Mouse (Mus musculus) limb, embryonic 11.5 days (tissue): ENCODE data around the gene Klhl12. TPM values are rescaled to one million over a fixed set of nuclear protein-coding genes. Genes with fewer than 3 reads are reported as not detected.

Experiments
- ATAC-seq: fragments of 200-750 bp; cut with Nextera tagmentation; 2 replicates; pipeline ENCODE4 v1.8.0; 2017; ENCODE audit warnings: low read depth; ENCODE audit not compliant: insufficient number of reproducible peaks, low FRiP score, low TSS enrichment
- DNase-seq: peaks from one replicate; pipeline ENCODE4 v3.0.0-alpha.2; 2015; ENCODE audit warnings: low spot score
- H3K27ac ChIP-seq: fragments of 300-500 bp; sonication (generic); replicated peaks from 2 replicates; pipeline ENCODE4 v1.5.1; 2014; ENCODE audit warnings: low read depth, mild to moderate bottlenecking, low read length
- H3K27me3 ChIP-seq: fragments of 300-500 bp; sonication (generic); 2 replicates; pipeline ENCODE4 v1.6.1; 2014; ENCODE audit warnings: mild to moderate bottlenecking, low read length, mixed read lengths; ENCODE audit not compliant: control insufficient read depth, insufficient read depth
- H3K36me3 ChIP-seq: fragments of 300-500 bp; sonication (generic); 2 replicates; pipeline ENCODE4 v1.6.1; 2014; ENCODE audit warnings: mild to moderate bottlenecking, low read length, moderate library complexity, mixed read lengths; ENCODE audit not compliant: control insufficient read depth, insufficient read depth
- H3K4me1 ChIP-seq: fragments of 300-500 bp; sonication (generic); 2 replicates; pipeline ENCODE4 v1.6.1; 2014; ENCODE audit warnings: low read length, mixed read lengths; ENCODE audit not compliant: control insufficient read depth, insufficient read depth
- H3K4me2 ChIP-seq: fragments of 300-500 bp; sonication (generic); 2 replicates; pipeline ENCODE4 v1.6.1; 2014; ENCODE audit warnings: low read depth, mild to moderate bottlenecking, moderate library complexity; ENCODE audit not compliant: severe bottlenecking
- H3K4me3 ChIP-seq: fragments of 300-500 bp; sonication (generic); 2 replicates; pipeline ENCODE4 v1.5.1; 2014; ENCODE audit warnings: low read depth, low read length
- H3K9ac ChIP-seq: fragments of 300-500 bp; sonication (generic); 2 replicates; pipeline ENCODE4 v1.6.1; 2014; ENCODE audit warnings: mild to moderate bottlenecking, low read length
- H3K9me3 ChIP-seq: fragments of 300-500 bp; sonication (generic); 2 replicates; pipeline ENCODE4 v1.6.1; 2016; ENCODE audit warnings: low read length; ENCODE audit not compliant: control insufficient read depth
- WGBS: fragments of 180-500 bp; shearing (Covaris S2); extraction: QIAGEN DNeasy Blood & Tissue Kit; methylation state at CpG from one replicate; pipeline ENCODE4 v1.1.7; 2014; 5-methylcytosine and 5-hydroxymethylcytosine counted together
- polyA plus RNA-seq: library from polyadenylated mRNA; unstranded; fragments of >200 nt; fragmentation: Nextera tagmentation; extraction: Ambion mirVana; gene quantifications from 2 replicates; pipeline ENCODE4 v1.2.1, GENCODE M21; 2014

Klhl12 gene
- polyA plus RNA-seq, 1 experiment from 2014 or later, result 37.3 TPM

- DNase-seq (no peak), ATAC-seq (no peak)
- Histone ChIP-seq H3K27me3 (no peaks in the 10 kb centered on the region), H3K36me3 (no peaks in the 10 kb centered on the region), H3K4me1 (no peaks in the 10 kb centered on the region), H3K4me2 (no peak overlapping the region), H3K27ac (no peak overlapping the region), H3K9me3 (no peaks in the 10 kb centered on the region), H3K4me3 (no peak overlapping the region), H3K9ac (no peak overlapping the region)
- WGBS, result 82% methylated on average over 10 of the region's 10 CpGs
Measured at GRCm38 (mm10) chr1:134540610-134541009, 85.3 kb downstream of the Klhl12 start.

Other genes starting within 250 kb of the Klhl12 start
- 0.87 and 0.88 TPM in 2 replicates for gene Adora1, start 220.1 kb upstream of the Klhl12 start, polyA plus RNA-seq
- gene Myog, start 165.5 kb upstream of the Klhl12 start, polyA plus RNA-seq, result 30.5 and 31.5 TPM in 2 replicates
- 2.3 and 3.4 TPM in 2 replicates for gene Ppfia4, start 122.6 kb upstream of the Klhl12 start, polyA plus RNA-seq
- gene Tmem183a, start 93.6 kb upstream of the Klhl12 start, polyA plus RNA-seq, result 117 and 119 TPM in 2 replicates
- not detected in 2 replicates for gene 4933406M09Rik, start 69.6 kb upstream of the Klhl12 start, polyA plus RNA-seq
- gene Cyb5r1, start 50.0 kb upstream of the Klhl12 start, polyA plus RNA-seq, result 33.5 and 36.1 TPM in 2 replicates
- gene Adipor1, start 40.2 kb upstream of the Klhl12 start, polyA plus RNA-seq, result 91.9 and 93.2 TPM in 2 replicates
- 38.3 and 39.1 TPM in 2 replicates for gene Rabif, start 39.1 kb downstream of the Klhl12 start, polyA plus RNA-seq
- not detected in 2 replicates for gene Mgat4e, start 94.2 kb downstream of the Klhl12 start, polyA plus RNA-seq
- gene Kdm5b, start 104.6 kb downstream of the Klhl12 start, polyA plus RNA-seq, result 90.9 and 98.2 TPM in 2 replicates
- 0.28 and 0.79 TPM in 2 replicates for gene Syt2, start 191.1 kb downstream of the Klhl12 start, polyA plus RNA-seq